Comparison of ENCODE assay signal across 8 mouse cellular contexts in genomic region chr12:56986049-56986448, GRCm38 (mm10).
DNase-seq lines count a peak whose midpoint lies in the region; ATAC-seq and TF ChIP-seq lines count a peak whose summit lies in the region.

No protein-coding gene starts in this region.

- peak; percentile 29 for TF ChIP-seq CTCF in C2C12 (IDR thresholded peaks at IDR 0.05; ENCODE audit: control insufficient read depth, insufficient read depth, insufficient read length)
- peak; percentile 62; the same call in 1 of the 2 replicates for TF ChIP-seq CTCF in embryonic fibroblast, embryonic 13.5 days (IDR thresholded peaks at IDR 0.05; ENCODE audit: borderline replicate concordance, insufficient read depth, low read length)

- H3K27ac ChIP-seq in heart, embryonic 12.5 days (ENCODE audit: poor library complexity, severe bottlenecking): no peak overlapping the region
- H3K27ac ChIP-seq in embryonic fibroblast, embryonic 13.5 days (ENCODE audit: insufficient read depth, low read length): no peak overlapping the region

- no peaks in the 10 kb centered on the region for H3K9me3 ChIP-seq in heart, embryonic 12.5 days (replicated peaks)

- no peaks in the 10 kb centered on the region for H3K36me3 ChIP-seq in heart, embryonic 12.5 days
- H3K36me3 ChIP-seq in C2C12 (ENCODE audit: control insufficient read depth, insufficient read depth): no peaks in the 10 kb centered on the region

- no peak overlapping the region for H3K9ac ChIP-seq in heart, embryonic 12.5 days

- H3K79me2 ChIP-seq in C2C12 (ENCODE audit: control insufficient read depth, insufficient read depth): no peaks in the 10 kb centered on the region

- no peak overlapping the region for H3K4me2 ChIP-seq in heart, embryonic 12.5 days

- 0 out of 2 replicates have a peak, but pooled peaks cover 2% of the 10 kb centered on the region for H3K27me3 ChIP-seq in heart, embryonic 12.5 days (replicated peaks)
- H3K27me3 ChIP-seq in C2C12 (ENCODE audit: control insufficient read depth, insufficient read depth, insufficient read length): no peaks in the 10 kb centered on the region

- no peak for ATAC-seq in heart, embryonic 12.5 days (ENCODE audit: insufficient number of reproducible peaks, low FRiP score)

- WGBS in heart, embryonic 12.5 days: 12% methylated on average over 5 of the region's 5 CpGs

- no peak overlapping the region for H3K4me3 ChIP-seq in heart, embryonic 12.5 days
- H3K4me3 ChIP-seq in C2C12 (ENCODE audit: insufficient read depth, poor library complexity, severe bottlenecking): no peak overlapping the region
- no peak overlapping the region for H3K4me3 ChIP-seq in embryonic fibroblast, embryonic 13.5 days (ENCODE audit: insufficient read depth, low read length)

- H3K4me1 ChIP-seq in heart, embryonic 12.5 days (replicated peaks): no peaks in the 10 kb centered on the region
- no peaks in the 10 kb centered on the region for H3K4me1 ChIP-seq in embryonic fibroblast, embryonic 13.5 days (ENCODE audit: control insufficient read depth, insufficient read depth, low read length)

- TF ChIP-seq POLR2A in embryonic fibroblast, embryonic 13.5 days (IDR thresholded peaks at IDR 0.05; ENCODE audit: low read depth, low read length): no peak

- no peak overlapping the region for H3ac ChIP-seq in C2C12 (ENCODE audit: control insufficient read depth, insufficient read length, low read depth)

- H3K79me3 ChIP-seq in C2C12 (ENCODE audit: low read depth): no peaks in the 10 kb centered on the region

- peak; percentile 5 to 75 for DNase-seq in heart, adult 18-20 months
- peak; percentile 43 for DNase-seq in adrenal gland, postnatal 14 days
- peak; percentile 49 for DNase-seq in layer of hippocampus, adult 11-12 months (ENCODE audit: low spot score)
- peak; percentile 37 for DNase-seq in lung, postnatal 25 days (ENCODE audit: low spot score)
- peak; percentile 5 for DNase-seq in thymus, postnatal 0 days (ENCODE audit: low spot score)

TF ChIP-seq in C2C12, 6 proteins besides CTCF, POLR2A, EP300 and RAD21:
- no peak for TF ChIP-seq MYOG (IDR thresholded peaks at IDR 0.05; ENCODE audit: control insufficient read depth, extremely low read depth, insufficient read length)
- TF ChIP-seq FOSL1 (IDR thresholded peaks at IDR 0.05; ENCODE audit: insufficient read depth, low read length, poor library complexity, severe bottlenecking): no peak
- TF ChIP-seq MAX (IDR thresholded peaks at IDR 0.05): no peak
- no peak for TF ChIP-seq CEBPB (IDR thresholded peaks at IDR 0.05; ENCODE audit: low read depth)
- no peak for TF ChIP-seq MYOD1 (IDR thresholded peaks at IDR 0.05; ENCODE audit: control insufficient read depth, insufficient read length, low read depth)
